Mouse (Mus musculus) kidney, postnatal 0 days (tissue): Measurements from ENCODE around the gene Fkbpl. TPM values are rescaled to one million over a fixed set of nuclear protein-coding genes. Genes with fewer than 3 reads are reported as not detected.

ENCODE experiments used
- ATAC-seq: fragments of 200-750 bp; cut with Nextera tagmentation; replicated peaks from 2 replicates; pipeline ENCODE4 v1.8.0; 2017; ENCODE audit warnings: low read depth, moderate number of reproducible peaks, moderate TSS enrichment, moderate library complexity; ENCODE audit not compliant: low FRiP score
- DNase-seq: peaks from one replicate; pipeline ENCODE4 v3.0.0-alpha.2; 2016; ENCODE audit warnings: low spot score
- H3K27ac ChIP-seq: fragments of 300-500 bp; sonication (generic); 2 replicates; pipeline ENCODE4 v1.5.1; 2014; ENCODE audit warnings: mild to moderate bottlenecking
- H3K27me3 ChIP-seq: fragments of 300-500 bp; sonication (generic); 2 replicates; pipeline ENCODE4 v1.6.1; 2014; ENCODE audit warnings: low read length, mixed read lengths; ENCODE audit not compliant: insufficient read depth
- H3K36me3 ChIP-seq: fragments of 300-500 bp; sonication (generic); 2 replicates; pipeline ENCODE4 v1.6.1; 2014; ENCODE audit warnings: low read length, mixed read lengths; ENCODE audit not compliant: insufficient read depth
- H3K4me1 ChIP-seq: fragments of 300-500 bp; sonication (generic); replicated peaks from 2 replicates; pipeline ENCODE4 v1.6.1; 2014; ENCODE audit warnings: antibody characterized with exemption, low read length, mixed read lengths; ENCODE audit not compliant: insufficient read depth
- H3K4me2 ChIP-seq: fragments of 300-500 bp; sonication (generic); 2 replicates; pipeline ENCODE4 v1.6.1; 2014; ENCODE audit warnings: mild to moderate bottlenecking, low read length, moderate library complexity, mixed read lengths
- H3K4me3 ChIP-seq: fragments of 300-500 bp; sonication (generic); replicated peaks from 2 replicates; pipeline ENCODE4 v1.5.1; 2014; ENCODE audit warnings: low read depth, low read length
- H3K9ac ChIP-seq: fragments of 300-500 bp; sonication (generic); 2 replicates; pipeline ENCODE4 v1.6.1; 2014; ENCODE audit warnings: low read depth, low read length
- H3K9me3 ChIP-seq: fragments of 300-500 bp; sonication (generic); replicated peaks from 2 replicates; pipeline ENCODE4 v1.6.1; 2016; ENCODE audit warnings: low read length, inconsistent platforms, mixed read lengths
- CTCF ChIP-seq: IDR thresholded peaks from 2 replicates; pipeline ENCODE4 v1.5.1; 2016; ENCODE audit warnings: antibody characterized with exemption, low read depth, mild to moderate bottlenecking, moderate library complexity
- WGBS: fragments of 180-500 bp; shearing (Covaris S2); extraction: QIAGEN DNeasy Blood & Tissue Kit; methylation state at CpG from one replicate; pipeline ENCODE4 v1.1.7; 2014; 5-methylcytosine and 5-hydroxymethylcytosine counted together
- polyA plus RNA-seq: library from polyadenylated mRNA; unstranded; fragments of >200 nt; fragmentation: Nextera tagmentation; extraction: Ambion mirVana; gene quantifications from 2 replicates; pipeline ENCODE4 v1.2.1, GENCODE M21; 2015

Gene Fkbpl
- polyA plus RNA-seq, 1 experiment from 2014 or later, result 16.4 TPM

GRCm38 (mm10) chr17:34604061-34604508, 40.5 kb upstream of the Fkbpl start, which contains the start of gene Agpat1:
Gene Agpat1 (plus strand): TSS chr17:34604262.
- ATAC-seq (peak; percentile 88), DNase-seq (peak; percentile 99)
- H3K4me1 ChIP-seq, result peaks cover 18% of the 10 kb centered on the region
- TF ChIP-seq CTCF, result no peak
- H3K4me3 ChIP-seq, result peak within 1 kb of the TSS; percentile 88
- H3K36me3 ChIP-seq, result peaks cover 9% of the 10 kb centered on the region
- H3K27me3 ChIP-seq, result no peaks in the 10 kb centered on the region
- H3K4me2 ChIP-seq, result peak within 1 kb of the TSS; percentile 92
- H3K9ac ChIP-seq, result peak within 1 kb of the TSS; percentile 71
- under 1% methylated on average over 35 of the region's 35 CpGs for whole genome bisulfite sequencing
- H3K27ac ChIP-seq, result peak within 1 kb of the TSS; percentile 89
- no peaks in the 10 kb centered on the region for H3K9me3 ChIP-seq

- WGBS, result 9% methylated on average over 24 of the region's 24 CpGs
- no peaks in the 10 kb centered on the region for H3K27me3 ChIP-seq
- peak overlapping the region; percentile 92 for H3K4me2 ChIP-seq
- no peaks in the 10 kb centered on the region for H3K9me3 ChIP-seq
- ATAC-seq (peak; percentile 0; the same call in 1 of the 2 replicates), DNase-seq (no peak)
- peaks cover 9% of the 10 kb centered on the region for H3K36me3 ChIP-seq
- peak overlapping the region; percentile 89 for H3K27ac ChIP-seq
- no peak for TF ChIP-seq CTCF
- H3K4me1 ChIP-seq, result peaks cover 18% of the 10 kb centered on the region
- peak overlapping the region; percentile 31; the same call in 1 of the 2 replicates for H3K9ac ChIP-seq
- peak overlapping the region; percentile 88; the same call in 1 of the 2 replicates for H3K4me3 ChIP-seq
Measured at GRCm38 (mm10) chr17:34604511-34605237, 39.9 kb upstream of the Fkbpl start.

DNA sequence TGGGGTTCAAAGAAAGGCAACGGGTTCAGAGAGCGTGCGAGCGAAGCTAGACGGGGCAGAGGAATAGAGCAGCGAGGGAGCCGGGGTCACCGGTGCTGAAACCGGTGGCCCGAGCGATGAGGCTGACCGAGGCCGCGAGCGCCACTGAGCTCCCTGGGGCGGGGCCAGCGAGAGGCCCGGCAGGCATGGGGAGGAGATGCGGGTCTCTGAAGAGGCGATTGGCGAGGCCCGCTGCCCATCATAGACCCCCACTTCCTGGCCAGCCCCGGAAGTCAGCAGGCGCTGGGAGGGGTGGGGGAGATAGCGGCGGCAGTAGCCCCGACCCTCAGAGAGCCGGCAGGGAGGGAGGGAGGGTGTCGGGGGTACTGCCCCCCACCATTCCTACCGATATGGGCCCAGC, 39.0 kb upstream of the Fkbpl start:
- no peak for TF ChIP-seq CTCF
- H3K27ac ChIP-seq, result peak overlapping the region; percentile 89

GRCm38 (mm10) chr17:34606186-34607039, 38.2 kb upstream of the Fkbpl start:
- Histone ChIP-seq H3K36me3 (peaks cover 11% of the 10 kb centered on the region), H3K9ac (peak overlapping the region; percentile 95), H3K4me2 (peak overlapping the region; percentile 92), H3K4me3 (peak overlapping the region; percentile 88), H3K9me3 (no peaks in the 10 kb centered on the region), H3K27me3 (no peaks in the 10 kb centered on the region), H3K27ac (peak overlapping the region; percentile 89), H3K4me1 (peaks cover 18% of the 10 kb centered on the region)
- WGBS, result 9% methylated on average over 29 of the region's 32 CpGs
- no peak for ATAC-seq
- no peak for TF ChIP-seq CTCF
- DNase-seq, result peak; percentile 50

More for the DNA sequence above, 39.0 kb upstream of the Fkbpl start:
- Histone ChIP-seq H3K4me3 (peak overlapping the region; percentile 88), H3K27me3 (no peaks in the 10 kb centered on the region), H3K4me2 (peak overlapping the region; percentile 92), H3K9ac (peak overlapping the region; percentile 95), H3K36me3 (peaks cover 7% of the 10 kb centered on the region; the same call in 1 of the 2 replicates), H3K9me3 (no peaks in the 10 kb centered on the region), H3K4me1 (peaks cover 18% of the 10 kb centered on the region)
- ATAC-seq (peak; percentile 33), DNase-seq (peak; percentile 97)
- whole genome bisulfite sequencing, result under 1% methylated on average over 30 of the region's 30 CpGs

GRCm38 (mm10) chr17:34607997-34608396, 36.6 kb upstream of the Fkbpl start:
- TF ChIP-seq CTCF, result no peak
- WGBS, result 60% methylated on average over 7 of the region's 7 CpGs
- H3K27ac ChIP-seq, result peak overlapping the region; percentile 62
- DNase-seq (no peak), ATAC-seq (no peak)
- H3K36me3 ChIP-seq, result peaks cover 22% of the 10 kb centered on the region
- no peaks in the 10 kb centered on the region for H3K9me3 ChIP-seq
- no peaks in the 10 kb centered on the region for H3K27me3 ChIP-seq
- peak overlapping the region; percentile 18; the same call in 1 of the 2 replicates for H3K9ac ChIP-seq
- peaks cover 16% of the 10 kb centered on the region for H3K4me1 ChIP-seq
- H3K4me3 ChIP-seq, result no peak overlapping the region
- no peak overlapping the region for H3K4me2 ChIP-seq

DNA sequence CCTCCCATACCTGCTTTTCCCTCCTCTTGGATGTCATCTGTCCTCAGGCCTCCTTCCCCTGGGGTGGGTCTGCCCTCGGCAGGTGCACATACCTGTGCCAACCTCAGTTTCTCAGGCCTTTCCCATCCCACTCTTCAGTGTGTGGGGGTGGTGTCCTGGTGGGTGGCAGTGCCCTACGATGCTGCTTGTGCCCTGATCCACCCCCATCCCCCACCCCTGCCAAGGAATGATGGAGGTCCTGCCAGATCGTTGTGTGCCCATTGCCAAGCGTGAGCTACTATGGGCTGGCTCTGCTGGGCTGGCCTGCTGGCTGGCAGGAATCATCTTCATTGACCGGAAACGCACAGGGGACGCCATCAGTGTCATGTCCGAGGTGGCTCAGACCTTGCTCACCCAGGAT, 33.5 kb upstream of the Fkbpl start:
- Histone ChIP-seq H3K4me1 (peaks cover 16% of the 10 kb centered on the region; the same call in 1 of the 2 replicates), H3K36me3 (peaks cover 42% of the 10 kb centered on the region), H3K9me3 (no peaks in the 10 kb centered on the region), H3K9ac (no peak overlapping the region), H3K4me2 (no peak overlapping the region), H3K27ac (no peak overlapping the region), H3K27me3 (no peaks in the 10 kb centered on the region), H3K4me3 (no peak overlapping the region)
- 87% methylated on average over 8 of the region's 8 CpGs for WGBS
- no peak for DNase-seq
- ATAC-seq, result no peak
- TF ChIP-seq CTCF, result no peak
